Mouse (Mus musculus) kidney, embryonic 16.5 days (tissue): ENCODE results near the gene Lrrn2. TPM values are rescaled to one million over a fixed set of nuclear protein-coding genes. Genes with fewer than 3 reads are reported as not detected.

ENCODE experiments used
- ATAC-seq: fragments of 200-750 bp; cut with Nextera tagmentation; 2 replicates; pipeline ENCODE4 v1.8.0; 2017; ENCODE audit warnings: moderate TSS enrichment; ENCODE audit not compliant: low FRiP score, low TSS enrichment
- H3K27ac ChIP-seq: fragments of 300-500 bp; sonication (generic); 2 replicates; pipeline ENCODE4 v1.5.1; 2014; ENCODE audit warnings: low read length
- H3K27me3 ChIP-seq: fragments of 300-500 bp; sonication (generic); 2 replicates; pipeline ENCODE4 v1.6.1; 2014; ENCODE audit warnings: low read length, control low read depth, mixed read lengths; ENCODE audit not compliant: insufficient read depth
- H3K36me3 ChIP-seq: fragments of 300-500 bp; sonication (generic); 2 replicates; pipeline ENCODE4 v1.6.1; 2014; ENCODE audit warnings: low read length, control low read depth, mixed read lengths; ENCODE audit not compliant: insufficient read depth
- H3K4me1 ChIP-seq: fragments of 300-500 bp; sonication (generic); 2 replicates; pipeline ENCODE4 v1.6.1; 2014; ENCODE audit warnings: low read length, control low read depth, mixed read lengths; ENCODE audit not compliant: insufficient read depth
- H3K4me2 ChIP-seq: fragments of 300-500 bp; sonication (generic); replicated peaks from 2 replicates; pipeline ENCODE4 v1.6.1; 2014; ENCODE audit warnings: low read depth, low read length
- H3K4me3 ChIP-seq: fragments of 300-500 bp; sonication (generic); 2 replicates; pipeline ENCODE4 v1.5.1; 2014; ENCODE audit warnings: mild to moderate bottlenecking, low read length
- H3K9ac ChIP-seq: fragments of 300-500 bp; sonication (generic); replicated peaks from 2 replicates; pipeline ENCODE4 v1.6.1; 2014; ENCODE audit warnings: low read length
- H3K9me3 ChIP-seq: fragments of 300-500 bp; sonication (generic); 2 replicates; pipeline ENCODE4 v1.6.1; 2016; ENCODE audit warnings: low read length, control low read depth
- WGBS: fragments of 180-500 bp; shearing (Covaris S2); extraction: QIAGEN DNeasy Blood & Tissue Kit; methylation state at CpG from one replicate; pipeline ENCODE4 v1.1.7; 2014; 5-methylcytosine and 5-hydroxymethylcytosine counted together
- polyA plus RNA-seq: library from polyadenylated mRNA; unstranded; fragments of >200 nt; fragmentation: Nextera tagmentation; extraction: Ambion mirVana; gene quantifications from 2 replicates; pipeline ENCODE4 v1.2.1, GENCODE M21; 2015

The Lrrn2 gene
- polyA plus RNA-seq: 4.1 and 5.2 TPM in 2 replicates

GRCm38 (mm10) chr1:132880161-132881005 lies at the start of gene Lrrn2:
TSS of gene Lrrn2 (plus strand) at chr1:132880273.
- Histone ChIP-seq H3K4me2 (peak within 1 kb of the TSS; percentile 97), H3K9me3 (no peaks in the 10 kb centered on the region), H3K36me3 (no peaks in the 10 kb centered on the region), H3K4me1 (peaks cover 12% of the 10 kb centered on the region), H3K9ac (peak within 1 kb of the TSS; percentile 63), H3K4me3 (peak within 1 kb of the TSS; percentile 48), H3K27ac (no peak within 1 kb of the TSS), H3K27me3 (peaks cover 63% of the 10 kb centered on the region)
- WGBS: under 1% methylated on average over 71 of the region's 80 CpGs
- ATAC-seq: peak; percentile 76

- Histone ChIP-seq H3K27ac (no peak overlapping the region), H3K36me3 (no peaks in the 10 kb centered on the region), H3K4me3 (no peak overlapping the region), H3K4me1 (no peaks in the 10 kb centered on the region), H3K9ac (no peak overlapping the region), H3K27me3 (no peaks in the 10 kb centered on the region), H3K9me3 (no peaks in the 10 kb centered on the region), H3K4me2 (no peak overlapping the region)
- 84% methylated on average over 4 of the region's 4 CpGs for WGBS
- ATAC-seq: no peak
Observed at GRCm38 (mm10) chr1:132831963-132832362, 48.1 kb upstream of the Lrrn2 start.

- H3K9me3 ChIP-seq: no peaks in the 10 kb centered on the region
- ATAC-seq: no peak
- no peaks in the 10 kb centered on the region for H3K4me1 ChIP-seq
- no peak overlapping the region for H3K9ac ChIP-seq
- 57% methylated on average over 8 of the region's 8 CpGs for WGBS
- no peak overlapping the region for H3K4me3 ChIP-seq
- H3K36me3 ChIP-seq: no peaks in the 10 kb centered on the region
- no peaks in the 10 kb centered on the region for H3K27me3 ChIP-seq
- H3K4me2 ChIP-seq: no peak overlapping the region
- H3K27ac ChIP-seq: no peak overlapping the region
Observed at GRCm38 (mm10) chr1:132834037-132834436, 46.0 kb upstream of the Lrrn2 start.

GRCm38 (mm10) chr1:132836895-132837294 lies 43.2 kb upstream of the Lrrn2 start:
- H3K4me1 ChIP-seq: no peaks in the 10 kb centered on the region
- no peaks in the 10 kb centered on the region for H3K36me3 ChIP-seq
- WGBS: 54% methylated on average over 8 of the region's 8 CpGs
- H3K4me2 ChIP-seq: no peak overlapping the region
- H3K27ac ChIP-seq: no peak overlapping the region
- H3K4me3 ChIP-seq: no peak overlapping the region
- ATAC-seq: no peak
- H3K9ac ChIP-seq: no peak overlapping the region
- H3K27me3 ChIP-seq: no peaks in the 10 kb centered on the region
- no peaks in the 10 kb centered on the region for H3K9me3 ChIP-seq

- ATAC-seq: no peak
- Histone ChIP-seq H3K9me3 (no peaks in the 10 kb centered on the region), H3K4me2 (no peak overlapping the region), H3K9ac (no peak overlapping the region), H3K4me3 (no peak overlapping the region), H3K27ac (no peak overlapping the region), H3K4me1 (no peaks in the 10 kb centered on the region), H3K27me3 (no peaks in the 10 kb centered on the region), H3K36me3 (no peaks in the 10 kb centered on the region)
- 73% methylated on average over 5 of the region's 5 CpGs for WGBS
Observed at GRCm38 (mm10) chr1:132837691-132838090, 42.4 kb upstream of the Lrrn2 start.

- Histone ChIP-seq H3K4me1 (no peaks in the 10 kb centered on the region), H3K4me2 (no peak overlapping the region), H3K27ac (no peak overlapping the region), H3K9ac (no peak overlapping the region), H3K27me3 (no peaks in the 10 kb centered on the region), H3K36me3 (no peaks in the 10 kb centered on the region), H3K4me3 (no peak overlapping the region), H3K9me3 (no peaks in the 10 kb centered on the region)
- ATAC-seq: no peak
- WGBS: 57% methylated on average over 1 of the region's 1 CpGs
Observed at GRCm38 (mm10) chr1:132838371-132838770, 41.7 kb upstream of the Lrrn2 start.

GRCm38 (mm10) chr1:132843612-132844011 lies 36.5 kb upstream of the Lrrn2 start:
- H3K27me3 ChIP-seq: no peaks in the 10 kb centered on the region
- no peaks in the 10 kb centered on the region for H3K36me3 ChIP-seq
- no peak overlapping the region for H3K4me2 ChIP-seq
- no peak for ATAC-seq
- WGBS: 85% methylated on average over 10 of the region's 10 CpGs
- no peak overlapping the region for H3K27ac ChIP-seq
- no peaks in the 10 kb centered on the region for H3K9me3 ChIP-seq
- no peak overlapping the region for H3K4me3 ChIP-seq
- H3K9ac ChIP-seq: no peak overlapping the region
- H3K4me1 ChIP-seq: no peaks in the 10 kb centered on the region

GRCm38 (mm10) chr1:132844088-132844804 lies 35.8 kb upstream of the Lrrn2 start:
- Histone ChIP-seq H3K27ac (no peak overlapping the region), H3K4me1 (no peaks in the 10 kb centered on the region), H3K4me3 (no peak overlapping the region), H3K4me2 (no peak overlapping the region), H3K27me3 (no peaks in the 10 kb centered on the region), H3K9me3 (0 out of 2 replicates have a peak, but pooled peaks cover 2% of the 10 kb centered on the region), H3K9ac (no peak overlapping the region), H3K36me3 (no peaks in the 10 kb centered on the region)
- no peak for ATAC-seq
- 86% methylated on average over 20 of the region's 20 CpGs for WGBS

- WGBS: 73% methylated on average over 8 of the region's 8 CpGs
Observed at GRCm38 (mm10) chr1:132845766-132846165, 34.3 kb upstream of the Lrrn2 start.

GRCm38 (mm10) chr1:132850809-132851208 lies 29.3 kb upstream of the Lrrn2 start:
- H3K9me3 ChIP-seq: 0 out of 2 replicates have a peak, but pooled peaks cover 5% of the 10 kb centered on the region
- H3K9ac ChIP-seq: no peak overlapping the region
- WGBS: 46% methylated on average over 5 of the region's 5 CpGs
- no peaks in the 10 kb centered on the region for H3K36me3 ChIP-seq
- no peak overlapping the region for H3K27ac ChIP-seq
- no peak overlapping the region for H3K4me3 ChIP-seq
- H3K27me3 ChIP-seq: no peaks in the 10 kb centered on the region
- no peak for ATAC-seq
- no peaks in the 10 kb centered on the region for H3K4me1 ChIP-seq
- no peak overlapping the region for H3K4me2 ChIP-seq

More at GRCm38 (mm10) chr1:132845766-132846165, 34.3 kb upstream of the Lrrn2 start:
- Histone ChIP-seq H3K9ac (no peak overlapping the region), H3K4me3 (no peak overlapping the region), H3K4me2 (no peak overlapping the region), H3K36me3 (no peaks in the 10 kb centered on the region), H3K27me3 (no peaks in the 10 kb centered on the region), H3K9me3 (0 out of 2 replicates have a peak, but pooled peaks cover 5% of the 10 kb centered on the region), H3K27ac (no peak overlapping the region), H3K4me1 (no peaks in the 10 kb centered on the region)
- no peak for ATAC-seq
